Mouse (Mus musculus) cerebellum, adult 2 months (tissue): ENCODE results near the gene Itpr1. TPM values are rescaled to one million over a fixed set of nuclear protein-coding genes. Genes with fewer than 3 reads are reported as not detected.

ENCODE experiments used
- DNase-seq, 2 experiments: peaks; one replicate each; pipeline ENCODE4 v3.0.0; 2021
- H3K27ac ChIP-seq: fragments of 200-500 bp; 2 replicates; pipeline ENCODE4 v1.5.1; 2012; ENCODE audit warnings: low read length, control low read depth, inconsistent platforms; ENCODE audit not compliant: insufficient read depth
- H3K27me3 ChIP-seq: fragments of 200-500 bp; 2 replicates; pipeline ENCODE4 v1.6.1; 2012; ENCODE audit warnings: inconsistent platforms, mild to moderate bottlenecking, low read length, moderate library complexity; ENCODE audit not compliant: control insufficient read depth, insufficient read depth
- H3K4me1 ChIP-seq: fragments of 200-500 bp; 2 replicates; pipeline ENCODE4 v1.6.1; 2011; ENCODE audit warnings: low read length; ENCODE audit not compliant: control insufficient read depth, insufficient read depth
- H3K4me3 ChIP-seq: fragments of 200-500 bp; replicated peaks from 2 replicates; pipeline ENCODE3; 2011; ENCODE audit warnings: mild to moderate bottlenecking, low read depth, low read length, control low read depth; ENCODE audit not compliant: insufficient read depth
- CTCF ChIP-seq: fragments of 200-500 bp; IDR thresholded peaks from 2 replicates; pipeline ENCODE4 v1.5.1; 2011; ENCODE audit warnings: low read depth, mild to moderate bottlenecking, control low read depth, low read length, moderate library complexity, borderline replicate concordance; ENCODE audit not compliant: insufficient read depth
- POLR2A ChIP-seq: fragments of 200-500 bp; IDR thresholded peaks from 2 replicates; pipeline ENCODE4 v1.6.1; 2011; ENCODE audit warnings: low read length, control low read depth, borderline replicate concordance; ENCODE audit not compliant: insufficient read depth
- WGBS: fragments of 180-500 bp; shearing (Covaris S2); methylation state at CpG from one replicate; pipeline ENCODE4 v1.1.7; 2018; 5-methylcytosine and 5-hydroxymethylcytosine counted together
- polyA plus RNA-seq: library from polyadenylated mRNA; depleted of rRNA; stranded (reverse); fragments of >200 nt; gene quantifications from 2 replicates; pipeline ENCODE4 v1.2.3, GENCODE M21; 2012

The Itpr1 gene
- polyA plus RNA-seq, 1 experiment: 529 TPM

- Histone ChIP-seq H3K4me1 (no peaks in the 10 kb centered on the region), H3K27me3 (no peaks in the 10 kb centered on the region), H3K27ac (no peak overlapping the region), H3K4me3 (no peak overlapping the region)
- DNase-seq: no peak
- TF ChIP-seq CTCF (no peak), POLR2A (no peak)
- 82% methylated on average over 3 of the region's 3 CpGs for WGBS
These were observed 5.1 kb downstream of the Itpr1 start for GRCm38 (mm10) chr6:108217987-108218386.

- no peak for DNase-seq
- Histone ChIP-seq H3K27ac (no peak overlapping the region), H3K4me1 (no peaks in the 10 kb centered on the region), H3K27me3 (no peaks in the 10 kb centered on the region), H3K4me3 (no peak overlapping the region)
- TF ChIP-seq POLR2A: no peak
- 63% methylated on average over 5 of the region's 5 CpGs for WGBS
These were observed 9.5 kb downstream of the Itpr1 start for GRCm38 (mm10) chr6:108222435-108222834.

GRCm38 (mm10) chr6:108222875-108223274, 10.0 kb downstream of the Itpr1 start:
- H3K4me3 ChIP-seq: no peak overlapping the region
- H3K4me1 ChIP-seq: no peaks in the 10 kb centered on the region
- no peak for DNase-seq
- 94% methylated on average over 5 of the region's 5 CpGs for whole genome bisulfite sequencing
- TF ChIP-seq CTCF (no peak), POLR2A (no peak)
- no peaks in the 10 kb centered on the region for H3K27me3 ChIP-seq
- no peak overlapping the region for H3K27ac ChIP-seq

GRCm38 (mm10) chr6:108224361-108224760, 11.5 kb downstream of the Itpr1 start:
- no peak for TF ChIP-seq CTCF
- TF ChIP-seq POLR2A: no peak
- DNase-seq: no peak
- no peak overlapping the region for H3K4me3 ChIP-seq
- 93% methylated on average over 4 of the region's 4 CpGs for WGBS
- no peaks in the 10 kb centered on the region for H3K4me1 ChIP-seq
- H3K27me3 ChIP-seq: no peaks in the 10 kb centered on the region
- no peak overlapping the region for H3K27ac ChIP-seq

GRCm38 (mm10) chr6:108225027-108225426, 12.1 kb downstream of the Itpr1 start:
- 89% methylated on average over 2 of the region's 2 CpGs for WGBS
- TF ChIP-seq POLR2A: no peak
- no peak for TF ChIP-seq CTCF
- Histone ChIP-seq H3K27ac (no peak overlapping the region), H3K27me3 (no peaks in the 10 kb centered on the region), H3K4me1 (no peaks in the 10 kb centered on the region), H3K4me3 (no peak overlapping the region)
- no peak for DNase-seq

- H3K27me3 ChIP-seq: no peaks in the 10 kb centered on the region
- no peak for DNase-seq
- WGBS: 70% methylated on average over 7 of the region's 7 CpGs
- H3K27ac ChIP-seq: no peak overlapping the region
- TF ChIP-seq CTCF (no peak), POLR2A (no peak)
- no peaks in the 10 kb centered on the region for H3K4me1 ChIP-seq
- H3K4me3 ChIP-seq: no peak overlapping the region
These were observed 13.3 kb downstream of the Itpr1 start for GRCm38 (mm10) chr6:108226230-108226629.

- H3K4me1 ChIP-seq: no peaks in the 10 kb centered on the region
- no peak for TF ChIP-seq POLR2A
- TF ChIP-seq CTCF: no peak
- no peaks in the 10 kb centered on the region for H3K27me3 ChIP-seq
- H3K4me3 ChIP-seq: no peak overlapping the region
- 94% methylated on average over 6 of the region's 6 CpGs for WGBS
- H3K27ac ChIP-seq: no peak overlapping the region
- DNase-seq: no peak
These were observed 14.6 kb downstream of the Itpr1 start for GRCm38 (mm10) chr6:108227461-108227860.

GRCm38 (mm10) chr6:108228048-108228447, 15.2 kb downstream of the Itpr1 start:
- TF ChIP-seq CTCF (no peak), POLR2A (no peak)
- 81% methylated on average over 6 of the region's 6 CpGs for WGBS
- no peaks in the 10 kb centered on the region for H3K4me1 ChIP-seq
- H3K27me3 ChIP-seq: no peaks in the 10 kb centered on the region
- no peak overlapping the region for H3K27ac ChIP-seq
- H3K4me3 ChIP-seq: no peak overlapping the region
- no peak for DNase-seq
